Mouse (Mus musculus): ENCODE measurements around the gene Slx4ip. TPM values are rescaled to one million over a fixed set of nuclear protein-coding genes. Genes with fewer than 3 reads are reported as not detected.

Gene Slx4ip
- total RNA-seq, 4 experiments from 2014 or later = 2.5 to 3.8 (median 3.1) TPM

DNA sequence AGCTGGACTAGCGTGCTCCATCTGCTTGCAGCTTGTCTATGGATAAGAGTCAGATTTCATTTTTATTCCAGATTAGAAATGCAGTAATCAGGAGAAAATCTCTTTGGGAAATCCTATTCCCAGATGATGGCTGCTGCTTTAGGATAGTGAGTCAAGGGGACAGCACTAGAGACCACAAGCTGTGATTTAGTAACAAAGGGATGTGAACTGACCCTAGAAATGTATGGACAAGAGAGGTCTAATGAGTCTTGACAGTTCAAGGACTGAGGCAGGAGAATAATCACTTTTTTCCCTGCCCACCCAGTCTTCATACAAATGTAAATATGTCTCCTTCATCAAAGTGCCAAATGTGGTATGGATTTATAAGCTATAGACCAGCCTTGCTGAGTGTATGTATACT is 172.8 kb downstream of the Slx4ip start:
- no peak for DNase-seq (ENCODE audit: low spot score in 2 of 2)

DNA sequence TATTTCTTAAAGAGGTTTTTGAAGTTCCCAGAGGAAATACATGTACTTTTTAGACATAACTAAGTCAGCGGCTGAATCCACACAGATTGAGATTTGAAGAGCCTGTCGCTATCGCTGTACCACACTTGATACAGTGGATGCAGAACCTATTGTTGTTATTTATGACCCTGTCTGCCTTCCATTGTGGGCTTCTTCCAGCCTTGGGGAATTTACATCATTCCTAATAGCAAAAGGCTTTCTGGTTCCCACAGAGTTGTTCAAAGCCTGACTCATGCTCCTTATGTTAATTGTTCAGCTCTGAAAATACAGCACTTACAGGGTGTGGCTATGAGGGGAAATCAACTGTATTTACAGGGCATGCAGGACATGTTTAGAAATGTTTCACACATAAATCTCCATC is 173.5 kb downstream of the Slx4ip start:
- no peak for DNase-seq (ENCODE audit: low spot score in 2 of 2)

- DNase-seq (ENCODE audit: low spot score in 2 of 2) = peak in 1 of 2 experiments; percentile 44
Observed at GRCm38 (mm10) chr2:137067479-137068110, 176.6 kb downstream of the Slx4ip start.

DNA sequence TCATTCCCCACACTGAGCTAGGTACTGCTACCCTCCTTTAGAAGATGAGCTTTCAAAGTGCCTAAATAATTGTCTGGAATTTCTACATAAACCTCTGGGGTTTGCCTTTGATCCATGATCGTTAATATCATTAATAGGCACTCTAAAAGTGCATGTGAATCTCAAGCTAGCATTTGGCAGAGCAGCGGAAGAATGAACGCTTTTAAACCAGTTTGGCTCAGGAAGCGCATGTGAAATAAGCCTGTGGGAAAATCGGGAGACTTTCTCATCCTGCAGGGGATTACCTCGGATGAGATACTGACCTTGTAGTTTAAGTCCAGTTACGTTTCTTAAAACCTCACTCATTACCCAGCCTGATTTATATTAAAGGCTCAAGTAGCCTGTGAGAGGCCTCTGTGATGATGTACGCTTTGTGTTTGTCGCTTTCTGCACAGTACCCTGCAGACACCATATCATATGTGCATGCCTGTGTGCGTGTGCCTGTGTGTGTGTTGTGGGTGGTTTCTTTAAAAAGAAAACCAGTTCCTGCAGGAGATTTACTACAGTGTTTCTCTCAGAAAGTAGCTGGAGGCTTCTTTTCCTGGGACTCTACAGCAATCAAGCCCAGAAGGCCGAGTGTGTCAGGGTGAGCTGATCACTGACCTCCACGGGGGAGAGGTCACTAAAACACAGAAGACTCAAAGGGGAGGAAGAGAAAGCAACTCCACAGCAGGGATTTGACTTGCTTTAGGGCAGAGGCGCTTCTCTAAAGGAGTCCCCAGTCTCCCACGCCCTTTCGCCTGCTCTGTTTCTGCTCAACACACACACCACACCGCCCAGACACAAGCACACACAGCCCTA is 182.7 kb downstream of the Slx4ip start:
- DNase-seq (ENCODE audit: low spot score in 2 of 2) = no peak

DNA sequence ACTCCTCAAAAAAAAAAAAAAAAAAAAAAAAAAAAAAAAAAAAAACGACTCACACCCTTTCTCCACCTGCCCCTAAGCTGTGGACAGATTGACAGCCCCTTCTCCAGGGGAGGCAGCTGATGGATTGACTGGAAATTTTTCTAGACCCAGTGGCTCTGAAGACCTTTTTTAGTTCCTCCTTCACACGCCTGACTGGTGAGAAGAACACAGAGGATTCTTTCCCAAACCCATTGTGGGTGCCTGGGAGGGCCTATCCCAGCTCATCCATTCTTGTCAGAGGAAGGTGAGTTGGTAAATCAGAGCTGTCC is 183.2 kb downstream of the Slx4ip start:
- no peak for DNase-seq (ENCODE audit: low spot score in 2 of 2)

- no peak for DNase-seq (ENCODE audit: low spot score in 2 of 2)
Observed at GRCm38 (mm10) chr2:137078771-137079170, 187.8 kb downstream of the Slx4ip start.

GRCm38 (mm10) chr2:137079721-137080320 is 188.8 kb downstream of the Slx4ip start:
- DNase-seq (ENCODE audit: low spot score in 2 of 2) = no peak

DNA sequence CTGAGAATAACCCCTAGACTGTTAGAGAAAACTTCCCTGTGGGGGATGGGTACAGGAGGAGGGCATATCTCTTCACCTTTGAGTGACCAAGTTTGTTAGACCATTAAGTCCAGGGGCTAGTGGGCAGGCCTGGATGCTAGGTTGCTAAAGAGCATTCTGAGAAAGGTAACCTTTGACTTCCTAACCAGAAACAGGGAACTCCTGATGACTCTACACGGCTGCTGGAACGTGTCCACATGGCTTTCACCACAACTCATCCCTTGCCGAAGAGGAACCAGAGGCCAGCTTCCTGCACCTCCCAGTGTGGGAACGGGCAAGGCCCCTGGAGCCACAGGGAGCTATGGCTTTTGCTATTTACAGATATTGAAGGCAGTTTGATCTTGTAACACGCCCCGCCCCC is 189.4 kb downstream of the Slx4ip start:
- no peak for DNase-seq (ENCODE audit: low spot score in 2 of 2)

GRCm38 (mm10) chr2:137081001-137081400 is 190.0 kb downstream of the Slx4ip start:
- no peak for DNase-seq (ENCODE audit: low spot score in 2 of 2)

DNA sequence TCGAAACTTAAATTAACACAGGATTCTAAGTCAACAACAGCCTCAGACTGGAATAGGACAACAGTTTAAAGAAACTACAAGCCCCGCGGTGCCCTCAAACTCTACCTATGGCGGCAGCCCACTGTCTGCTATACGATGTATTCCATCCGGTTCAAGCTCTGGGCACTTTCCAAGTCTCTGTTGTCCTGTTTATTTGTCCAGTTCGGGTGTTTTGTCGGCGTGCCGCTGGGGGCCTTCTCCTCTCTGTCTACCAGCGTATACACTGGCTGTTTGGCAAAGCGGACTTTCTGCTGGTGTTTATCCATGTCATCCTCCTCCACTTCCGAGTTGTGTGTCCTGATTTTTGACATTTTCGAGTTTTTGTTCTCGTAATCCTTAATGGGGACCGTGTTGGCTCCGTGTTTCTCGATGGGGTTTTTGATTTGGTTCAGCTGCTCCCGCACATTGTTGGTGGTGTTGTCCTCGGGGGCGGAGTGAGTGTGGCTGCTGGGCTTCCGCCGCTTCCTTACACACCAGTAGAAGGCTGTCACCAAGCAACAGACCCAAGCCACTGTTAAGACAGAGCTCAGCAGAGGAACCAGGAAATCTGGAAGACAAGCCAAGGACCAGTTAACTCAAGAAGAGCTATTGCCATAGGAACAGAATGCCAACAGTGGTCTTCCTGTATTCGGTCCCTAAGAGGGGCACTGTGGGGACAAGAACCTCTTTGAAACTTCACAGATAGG is 192.0 kb downstream of the Slx4ip start:
- no peak for DNase-seq (ENCODE audit: low spot score in 2 of 2)

DNA sequence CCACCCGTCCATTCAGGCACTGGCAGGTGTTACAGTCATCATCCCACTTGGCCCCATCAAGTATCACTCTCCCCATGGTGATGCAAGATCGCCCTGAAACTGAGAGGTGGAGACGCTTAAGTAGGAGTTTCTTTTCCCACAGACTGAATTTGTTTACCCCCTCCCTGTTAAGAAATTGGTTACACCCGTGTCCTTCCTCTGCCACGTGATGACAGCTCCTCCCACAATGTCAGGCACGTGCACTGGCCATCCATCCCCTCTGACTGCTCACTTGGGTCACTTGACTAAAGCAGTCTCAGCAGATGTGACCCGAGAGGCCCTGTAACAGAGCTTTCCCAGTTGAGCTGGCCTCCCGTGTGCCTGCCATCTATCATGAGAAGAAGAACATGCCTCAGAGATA is 194.2 kb downstream of the Slx4ip start:
- no peak for DNase-seq (ENCODE audit: low spot score in 2 of 2)

DNA sequence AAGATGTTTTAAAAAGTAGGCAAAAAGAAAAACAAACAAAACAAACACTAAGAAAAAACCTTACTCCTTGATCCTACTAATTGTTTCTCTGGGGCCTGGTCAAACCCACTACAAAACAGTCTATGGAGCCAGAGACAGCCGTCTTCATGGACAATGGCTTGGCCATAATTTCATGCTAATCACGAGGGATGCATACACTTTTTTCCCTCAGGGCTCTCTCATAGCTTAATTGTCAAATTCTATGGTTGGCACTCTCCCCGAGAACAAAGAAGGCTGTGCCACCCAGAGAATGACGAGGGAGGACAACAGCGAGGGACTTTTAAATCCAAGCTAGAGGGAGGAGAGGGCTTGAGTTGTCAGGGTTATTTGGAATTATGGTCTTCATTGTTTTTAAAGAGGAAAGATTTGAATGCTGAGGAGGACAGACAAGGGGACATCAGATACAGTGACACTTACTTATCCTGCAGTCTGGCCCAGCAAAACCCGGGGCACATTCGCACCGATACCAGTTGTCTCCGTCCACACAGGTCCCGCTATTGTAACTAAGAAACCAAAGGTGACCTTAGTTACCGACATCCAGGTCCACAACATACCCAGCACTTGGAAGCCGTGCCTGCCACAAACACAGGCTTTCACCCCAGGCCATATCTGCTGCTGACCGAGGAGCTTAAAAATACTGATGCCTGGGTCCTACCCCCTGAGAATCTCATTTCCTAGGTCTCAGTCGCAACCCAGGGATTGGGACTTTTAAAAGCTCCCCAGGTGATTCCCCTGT is 195.8 kb downstream of the Slx4ip start:
- DNase-seq (ENCODE audit: low spot score in 2 of 2) = no peak

DNA sequence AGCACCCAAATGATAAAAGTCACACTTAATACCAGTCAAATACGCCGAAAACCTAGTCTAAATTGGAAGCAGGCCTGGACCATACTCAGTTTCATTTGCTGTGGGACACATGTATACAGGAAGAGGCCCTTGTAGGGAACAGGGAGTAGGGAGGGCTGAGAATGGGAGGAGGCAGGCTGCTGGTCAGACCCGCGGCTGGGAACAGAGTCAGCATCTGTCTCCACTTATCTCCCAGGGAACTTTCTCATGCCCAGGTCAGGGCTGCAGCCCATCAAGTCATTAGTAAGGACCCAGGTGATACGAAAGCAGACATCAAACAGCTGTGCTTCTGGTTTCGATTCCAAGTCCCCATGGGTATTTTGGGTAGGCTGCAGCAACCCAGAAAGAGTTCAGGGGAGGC is 196.7 kb downstream of the Slx4ip start:
- no peak for DNase-seq (ENCODE audit: low spot score in 2 of 2)

GRCm38 (mm10) chr2:137091766-137092522 is 200.9 kb downstream of the Slx4ip start:
- DNase-seq (ENCODE audit: low spot score in 2 of 2) = no peak

- no peak for DNase-seq (ENCODE audit: low spot score in 2 of 2)
Observed at GRCm38 (mm10) chr2:137092523-137093297, 201.7 kb downstream of the Slx4ip start.

- DNase-seq (ENCODE audit: low spot score in 2 of 2) = no peak
Observed at GRCm38 (mm10) chr2:137093298-137093630, 202.2 kb downstream of the Slx4ip start.

DNA sequence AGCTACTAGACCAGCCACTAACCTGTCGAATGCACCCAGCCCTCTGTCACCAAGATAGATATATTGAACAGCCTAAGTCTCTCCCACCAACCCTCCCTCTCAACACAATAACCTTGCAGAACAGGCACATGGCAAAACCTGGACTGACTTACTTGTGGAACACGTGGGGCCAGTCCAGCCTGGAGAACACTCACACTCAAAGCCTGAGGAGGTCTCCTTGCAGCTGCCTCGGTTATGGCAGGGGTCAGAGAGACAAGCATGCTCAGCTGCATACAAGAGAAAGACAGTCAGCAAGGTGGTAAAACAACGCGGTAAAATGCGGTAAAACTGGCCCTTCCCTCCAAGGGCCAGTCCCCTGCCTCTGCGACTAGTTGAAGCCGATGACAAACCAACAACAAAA is 203.3 kb downstream of the Slx4ip start:
- DNase-seq (ENCODE audit: low spot score in 2 of 2) = no peak

GRCm38 (mm10) chr2:137096981-137097460 is 206.0 kb downstream of the Slx4ip start:
- no peak for DNase-seq (ENCODE audit: low spot score in 2 of 2)

- no peak for DNase-seq (ENCODE audit: low spot score in 2 of 2)
Observed at GRCm38 (mm10) chr2:137098269-137099035, 207.4 kb downstream of the Slx4ip start.

All from gastrocnemius, adult 8-10 months (tissue).